Mouse (Mus musculus): ENCODE measurements around the gene Fam120a.

DNA sequence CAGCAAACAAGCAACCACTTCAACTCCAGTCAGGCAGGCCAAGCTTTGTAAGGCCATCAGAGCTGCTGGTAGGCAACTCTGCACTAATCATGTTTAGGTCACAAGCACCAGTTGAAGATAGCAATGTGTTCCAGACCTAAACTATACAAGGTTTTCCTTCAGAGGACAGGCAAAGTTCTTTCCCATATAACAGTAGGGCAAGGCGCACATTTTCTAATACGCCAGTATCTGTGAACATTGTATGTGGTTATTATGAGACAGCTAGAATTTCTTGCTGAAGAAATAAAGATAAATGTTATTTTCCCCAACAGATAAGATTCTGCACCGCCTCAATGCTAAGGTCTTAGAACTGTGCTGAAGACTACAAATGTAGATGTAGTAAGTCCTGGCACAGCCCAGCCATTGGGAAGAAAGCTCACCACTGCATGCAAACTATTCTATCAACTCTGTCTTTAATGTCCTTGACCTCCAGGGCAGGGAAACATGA, 50.7 kb downstream of the Fam120a start:
- TF ChIP-seq CTCF (IDR thresholded peaks at IDR 0.05; ENCODE audit: low read depth) (no peak), EP300 (optimal IDR thresholded peaks at IDR 0.05) (no peak)

Data from stomach, postnatal 0 days (tissue).